Mouse (Mus musculus) myocyte (in vitro differentiated cells): Measurements from ENCODE around the gene Asb10. TPM values are rescaled to one million over a fixed set of nuclear protein-coding genes. Genes with fewer than 3 reads are reported as not detected.

Source experiments
- H3K27me3 ChIP-seq: one replicate; pipeline ENCODE4 v1.6.1; 2011; ENCODE audit not compliant: control insufficient read depth, insufficient read depth, insufficient read length
- H3K36me3 ChIP-seq: one replicate; pipeline ENCODE4 v1.6.1; 2011; ENCODE audit not compliant: control insufficient read depth, insufficient read depth
- H3K4me2 ChIP-seq: one replicate; pipeline ENCODE4 v1.6.1; 2011; ENCODE audit warnings: low read depth, control low read depth
- H3K4me3 ChIP-seq: one replicate; pipeline ENCODE4 v1.5.1; 2011; ENCODE audit warnings: mild to moderate bottlenecking, control low read depth, moderate library complexity
- H3K79me2 ChIP-seq: one replicate; pipeline ENCODE4 v1.6.1; 2011; ENCODE audit not compliant: control insufficient read depth, insufficient read depth
- H3ac ChIP-seq: one replicate; pipeline ENCODE4 v1.6.1; 2011; ENCODE audit not compliant: control insufficient read depth, insufficient read length
- CEBPB ChIP-seq: IDR thresholded peaks from 2 replicates; pipeline ENCODE4 v1.6.1; 2011; ENCODE audit warnings: mild to moderate bottlenecking, moderate library complexity; ENCODE audit not compliant: poor library complexity, insufficient read depth, severe bottlenecking
- E2F4 ChIP-seq: IDR thresholded peaks from one replicate; pipeline ENCODE4 v1.6.1; 2011; ENCODE audit warnings: mild to moderate bottlenecking, control low read depth, moderate library complexity; ENCODE audit not compliant: insufficient read depth
- MAX ChIP-seq: IDR thresholded peaks from one replicate; pipeline ENCODE4 v1.6.1; 2011; ENCODE audit warnings: low read depth, mild to moderate bottlenecking, control low read depth
- MYOD1 ChIP-seq, 3 experiments: IDR thresholded peaks; one replicate each; pipeline ENCODE4 v1.6.1; 2011; ENCODE audit warnings: control low read depth in 2 of 3, low read depth in 2 of 3, mild to moderate bottlenecking in 2 of 3, moderate library complexity in 1 of 3; ENCODE audit not compliant: insufficient read length in 2 of 3, control insufficient read depth in 1 of 3
- MYOG ChIP-seq, 3 experiments: IDR thresholded peaks; one replicate each; pipeline ENCODE4 v1.6.1; 2011; ENCODE audit warnings: control low read depth in 2 of 3, low read depth in 2 of 3, mild to moderate bottlenecking in 2 of 3; ENCODE audit not compliant: insufficient read length in 2 of 3, control insufficient read depth in 1 of 3, insufficient read depth in 1 of 3
- POLR2A ChIP-seq: IDR thresholded peaks from one replicate; pipeline ENCODE4 v1.6.1; 2011; ENCODE audit warnings: low read depth, mild to moderate bottlenecking, control low read depth, moderate library complexity; ENCODE audit not compliant: insufficient read length
- POLR2AphosphoS2 ChIP-seq: IDR thresholded peaks from one replicate; pipeline ENCODE4 v1.6.1; 2011; ENCODE audit warnings: low read depth, control low read depth; ENCODE audit not compliant: insufficient read length
- REST ChIP-seq: IDR thresholded peaks from one replicate; pipeline ENCODE4 v1.6.1; 2011; ENCODE audit warnings: mild to moderate bottlenecking, control low read depth, moderate library complexity; ENCODE audit not compliant: insufficient read depth, insufficient read length
- SRF ChIP-seq: IDR thresholded peaks from one replicate; pipeline ENCODE4 v1.6.1; 2011; ENCODE audit warnings: low read depth; ENCODE audit not compliant: control insufficient read depth, insufficient read length
- TCF12 ChIP-seq: IDR thresholded peaks from one replicate; pipeline ENCODE4 v1.6.1; 2011; ENCODE audit warnings: mild to moderate bottlenecking, control low read depth; ENCODE audit not compliant: poor library complexity, insufficient read depth, severe bottlenecking
- TCF3 ChIP-seq: IDR thresholded peaks from one replicate; pipeline ENCODE4 v1.6.1; 2011; ENCODE audit warnings: low read depth, control low read depth; ENCODE audit not compliant: insufficient read length
- USF1 ChIP-seq: IDR thresholded peaks from one replicate; pipeline ENCODE4 v1.6.1; 2011; ENCODE audit warnings: low read depth, mild to moderate bottlenecking, control low read depth, moderate library complexity
- polyA plus RNA-seq: library from polyadenylated mRNA; unstranded; fragments of >200 nt; fragmentation: generic; extraction: Trizol; gene quantifications from one replicate; pipeline ENCODE4 v1.2.1, GENCODE M21; 2012; ENCODE audit warnings: missing spikeins

Asb10 gene
- polyA plus RNA-seq, 1 experiment = 0.77 TPM

GRCm38 (mm10) chr5:24505513-24505912, 35.3 kb downstream of the Asb10 start:
- no peak for TF ChIP-seq MAX
- no peak for TF ChIP-seq POLR2AphosphoS2
- TF ChIP-seq TCF3 = no peak
- Histone ChIP-seq H3ac (no peak overlapping the region), H3K27me3 (no peaks in the 10 kb centered on the region), H3K4me3 (no peak overlapping the region), H3K79me2 (no peaks in the 10 kb centered on the region), H3K4me2 (no peak overlapping the region), H3K36me3 (peaks cover 4% of the 10 kb centered on the region)

GRCm38 (mm10) chr5:24502786-24503185, 38.0 kb downstream of the Asb10 start:
- Histone ChIP-seq H3K79me2 (no peaks in the 10 kb centered on the region), H3K4me2 (no peak overlapping the region), H3K4me3 (no peak overlapping the region), H3K27me3 (no peaks in the 10 kb centered on the region), H3ac (no peak overlapping the region), H3K36me3 (no peaks in the 10 kb centered on the region)
- no peak for TF ChIP-seq TCF3
- no peak for TF ChIP-seq SRF
- TF ChIP-seq REST = no peak
- TF ChIP-seq MYOD1 (IDR thresholded peaks at IDR 0.05; ENCODE audit: control insufficient read depth in 1 of 3, insufficient read length in 2 of 3, low read depth in 2 of 3) = no peak
- no peak for TF ChIP-seq POLR2A
- no peak for TF ChIP-seq E2F4
- TF ChIP-seq MAX = no peak
- TF ChIP-seq USF1 = no peak

GRCm38 (mm10) chr5:24500851-24501250, 39.9 kb downstream of the Asb10 start:
- no peak overlapping the region for H3ac ChIP-seq
- H3K4me2 ChIP-seq = no peak overlapping the region
- H3K36me3 ChIP-seq = no peaks in the 10 kb centered on the region
- TF ChIP-seq REST = no peak
- TF ChIP-seq CEBPB = no peak
- no peak for TF ChIP-seq POLR2A
- no peak for TF ChIP-seq TCF3
- no peak for TF ChIP-seq MAX
- TF ChIP-seq MYOD1 (IDR thresholded peaks at IDR 0.05; ENCODE audit: control insufficient read depth in 1 of 3, insufficient read length in 2 of 3, low read depth in 2 of 3) = peak in 2 of 3 experiments; percentile 23 to 24
- TF ChIP-seq POLR2AphosphoS2 = peak; percentile 60
- no peak for TF ChIP-seq USF1
- no peak for TF ChIP-seq SRF
- TF ChIP-seq E2F4 = no peak
- TF ChIP-seq MYOG (IDR thresholded peaks at IDR 0.05; ENCODE audit: control insufficient read depth in 1 of 3, insufficient read depth in 1 of 3, insufficient read length in 2 of 3, low read depth in 2 of 3) = no peak
- no peak for TF ChIP-seq TCF12
- no peak overlapping the region for H3K4me3 ChIP-seq
- H3K27me3 ChIP-seq = no peaks in the 10 kb centered on the region
- no peaks in the 10 kb centered on the region for H3K79me2 ChIP-seq

- H3K27me3 ChIP-seq = no peaks in the 10 kb centered on the region
- H3K4me2 ChIP-seq = no peak overlapping the region
- TF ChIP-seq TCF12 (no peak), MYOD1 (IDR thresholded peaks at IDR 0.05; ENCODE audit: control insufficient read depth in 1 of 3, insufficient read length in 2 of 3, low read depth in 2 of 3) (no peak), CEBPB (no peak), SRF (no peak), MAX (no peak), REST (no peak), POLR2AphosphoS2 (no peak), POLR2A (no peak), TCF3 (no peak)
- H3K36me3 ChIP-seq = peaks cover 10% of the 10 kb centered on the region
- H3K4me3 ChIP-seq = no peak overlapping the region
- H3ac ChIP-seq = no peak overlapping the region
- no peaks in the 10 kb centered on the region for H3K79me2 ChIP-seq
Observed at GRCm38 (mm10) chr5:24499113-24499512, 41.7 kb downstream of the Asb10 start.

GRCm38 (mm10) chr5:24497526-24497925, 43.3 kb downstream of the Asb10 start:
- no peak overlapping the region for H3K4me3 ChIP-seq
- TF ChIP-seq E2F4 (no peak), SRF (no peak), TCF12 (no peak), CEBPB (no peak)
- peaks cover 10% of the 10 kb centered on the region for H3K36me3 ChIP-seq

GRCm38 (mm10) chr5:24496756-24497155, 44.0 kb downstream of the Asb10 start:
- no peaks in the 10 kb centered on the region for H3K27me3 ChIP-seq
- no peak for TF ChIP-seq MYOD1 (IDR thresholded peaks at IDR 0.05; ENCODE audit: control insufficient read depth in 1 of 3, insufficient read length in 2 of 3, low read depth in 2 of 3)
- no peak for TF ChIP-seq POLR2AphosphoS2
- no peak for TF ChIP-seq TCF3
- no peak for TF ChIP-seq MYOG (IDR thresholded peaks at IDR 0.05; ENCODE audit: control insufficient read depth in 1 of 3, insufficient read depth in 1 of 3, insufficient read length in 2 of 3, low read depth in 2 of 3)
- no peak for TF ChIP-seq E2F4
- TF ChIP-seq POLR2A = no peak
- no peak for TF ChIP-seq USF1

More at GRCm38 (mm10) chr5:24497526-24497925, 43.3 kb downstream of the Asb10 start:
- H3K4me2 ChIP-seq = no peak overlapping the region
- no peaks in the 10 kb centered on the region for H3K79me2 ChIP-seq
- no peaks in the 10 kb centered on the region for H3K27me3 ChIP-seq
- no peak overlapping the region for H3ac ChIP-seq

More at GRCm38 (mm10) chr5:24496756-24497155, 44.0 kb downstream of the Asb10 start:
- Histone ChIP-seq H3K4me3 (no peak overlapping the region), H3ac (no peak overlapping the region), H3K36me3 (peaks cover 10% of the 10 kb centered on the region), H3K4me2 (no peak overlapping the region), H3K79me2 (no peaks in the 10 kb centered on the region)
